Comparison of ENCODE assay signal across 16 mouse cellular contexts in genomic region chr13:83546876-83547275, GRCm38 (mm10).
"Had no signal": no experiment of that assay in that cellular context is flagged by ENCODE, and none has a peak within 500 bp of the region (broad histone marks: within the 10 kb centered on the region; RNA-seq: fewer than 3 reads in every experiment).

No protein-coding gene starts in this region.

- H3K9me3 ChIP-seq: intestine, embryonic 15.5 days; lung, embryonic 15.5 days; midbrain, embryonic 13.5 days had no signal

- H3K4me2 ChIP-seq: intestine, embryonic 15.5 days; lung, embryonic 15.5 days; midbrain, embryonic 13.5 days had no signal

- H3K4me1 ChIP-seq: intestine, embryonic 15.5 days; midbrain, embryonic 13.5 days had no signal

- H3K4me3 ChIP-seq: intestine, embryonic 15.5 days; layer of hippocampus, adult 2 months; left cerebral cortex, adult 2 months; lung, embryonic 15.5 days; midbrain, embryonic 13.5 days had no signal

- H3K36me3 ChIP-seq: intestine, embryonic 15.5 days; lung, embryonic 15.5 days; midbrain, embryonic 13.5 days had no signal

- H3K9ac ChIP-seq: intestine, embryonic 15.5 days; liver, embryonic 14.5 days; lung, embryonic 15.5 days; midbrain, embryonic 13.5 days had no signal

- H3K27ac ChIP-seq: intestine, embryonic 15.5 days; layer of hippocampus, adult 2 months; left cerebral cortex, adult 2 months; liver, embryonic 14.5 days; lung, embryonic 15.5 days; midbrain, embryonic 13.5 days had no signal

- ATAC-seq: intestine, embryonic 15.5 days; midbrain, embryonic 13.5 days had no signal

- H3K27me3 ChIP-seq: intestine, embryonic 15.5 days; lung, embryonic 15.5 days; midbrain, embryonic 13.5 days had no signal

- DNase-seq: kidney, adult 11 months; kidney, adult 8-10 months; kidney, postnatal 14 days; kidney, postnatal 4 days; layer of hippocampus, postnatal 36 days; lung, adult 18-20 months; lung, postnatal 10 days; lung, postnatal 36 days; thymus, adult 18-20 months; thymus, postnatal 36 days had no signal
